Mouse (Mus musculus) hindbrain, postnatal 0 days (tissue): Measurements from ENCODE around the gene Acsf2. TPM values are rescaled to one million over a fixed set of nuclear protein-coding genes. Genes with fewer than 3 reads are reported as not detected.

Experiments
- ATAC-seq: fragments of 200-750 bp; cut with Nextera tagmentation; 2 replicates; pipeline ENCODE4 v1.8.0; 2017; ENCODE audit warnings: mild to moderate bottlenecking, moderate TSS enrichment, moderate library complexity
- DNase-seq: peaks from one replicate; pipeline ENCODE4 v3.0.0-alpha.2; 2015; ENCODE audit warnings: low spot score
- H3K27ac ChIP-seq: fragments of 300-500 bp; sonication (generic); 2 replicates; pipeline ENCODE4 v1.5.1; 2014; ENCODE audit warnings: mild to moderate bottlenecking
- H3K27me3 ChIP-seq: fragments of 300-500 bp; sonication (generic); 2 replicates; pipeline ENCODE4 v1.6.1; 2014; ENCODE audit warnings: low read length, mixed read lengths; ENCODE audit not compliant: insufficient read depth
- H3K36me3 ChIP-seq: fragments of 300-500 bp; sonication (generic); 2 replicates; pipeline ENCODE4 v1.6.1; 2014; ENCODE audit warnings: low read length, mixed read lengths; ENCODE audit not compliant: insufficient read depth
- H3K4me1 ChIP-seq: fragments of 300-500 bp; sonication (generic); 2 replicates; pipeline ENCODE4 v1.6.1; 2014; ENCODE audit warnings: antibody characterized with exemption, low read length, mixed read lengths; ENCODE audit not compliant: insufficient read depth
- H3K4me2 ChIP-seq: fragments of 300-500 bp; sonication (generic); 2 replicates; pipeline ENCODE4 v1.6.1; 2014; ENCODE audit warnings: low read depth, mild to moderate bottlenecking, low read length, moderate library complexity, mixed read lengths
- H3K4me3 ChIP-seq: fragments of 300-500 bp; sonication (generic); 2 replicates; pipeline ENCODE4 v1.5.1; 2014; ENCODE audit warnings: low read length
- H3K9ac ChIP-seq: fragments of 300-500 bp; sonication (generic); replicated peaks from 2 replicates; pipeline ENCODE4 v1.6.1; 2014; ENCODE audit warnings: mild to moderate bottlenecking, low read length, moderate library complexity, mixed read lengths
- H3K9me3 ChIP-seq: fragments of 300-500 bp; sonication (generic); 2 replicates; pipeline ENCODE4 v1.6.1; 2016; ENCODE audit warnings: low read length, mixed read lengths
- CTCF ChIP-seq: IDR thresholded peaks from 2 replicates; pipeline ENCODE4 v1.5.1; 2016; ENCODE audit warnings: antibody characterized with exemption, control low read depth, low read depth
- WGBS: fragments of 180-500 bp; shearing (Covaris S2); extraction: QIAGEN DNeasy Blood & Tissue Kit; methylation state at CpG from one replicate; pipeline ENCODE4 v1.1.7; 2014; 5-methylcytosine and 5-hydroxymethylcytosine counted together
- polyA plus RNA-seq: library from polyadenylated mRNA; unstranded; fragments of >200 nt; fragmentation: Nextera tagmentation; extraction: Ambion mirVana; gene quantifications from 2 replicates; pipeline ENCODE4 v1.2.1, GENCODE M21; 2015
- total RNA-seq: library from RNA; depleted of rRNA; stranded (reverse); fragments of >200 nt; gene quantifications from 2 replicates; pipeline ENCODE4 v1.2.3, GENCODE M21; 2014

Acsf2 gene
- total and polyA plus RNA-seq, 2 experiments from 2014 or later: 2.6 to 6.8 TPM

- peak; percentile 40 for TF ChIP-seq CTCF
- peak; percentile 45; the same call in 1 of the 2 replicates for ATAC-seq
- 3% methylated on average over 35 of the region's 35 CpGs for WGBS
- Histone ChIP-seq H3K9ac (no peak within 1 kb of the TSS), H3K27me3 (0 out of 2 replicates have a peak, but pooled peaks cover 6% of the 10 kb centered on the region), H3K4me3 (peak within 1 kb of the TSS; percentile 11), H3K9me3 (no peaks in the 10 kb centered on the region), H3K4me1 (peaks cover 8% of the 10 kb centered on the region), H3K27ac (no peak within 1 kb of the TSS), H3K36me3 (no peaks in the 10 kb centered on the region), H3K4me2 (peak within 1 kb of the TSS; percentile 45)
- peak; percentile 46 for DNase-seq
These were observed 37.1 kb downstream of the Acsf2 start, which contains the start of gene Chad for GRCm38 (mm10) chr11:94564437-94565150. TSS of gene Chad (plus strand) at chr11:94565047.

- peak overlapping the region; percentile 45; the same call in 1 of the 2 replicates for H3K4me2 ChIP-seq
- no peak for DNase-seq
- no peak overlapping the region for H3K27ac ChIP-seq
- TF ChIP-seq CTCF: no peak
- H3K4me1 ChIP-seq: peaks cover 8% of the 10 kb centered on the region
- no peak overlapping the region for H3K4me3 ChIP-seq
- ATAC-seq: peak; percentile 59
- H3K27me3 ChIP-seq: 0 out of 2 replicates have a peak, but pooled peaks cover 6% of the 10 kb centered on the region
- WGBS: 36% methylated on average over 5 of the region's 5 CpGs
- H3K9me3 ChIP-seq: no peaks in the 10 kb centered on the region
- no peaks in the 10 kb centered on the region for H3K36me3 ChIP-seq
- no peak overlapping the region for H3K9ac ChIP-seq
These were observed 37.9 kb downstream of the Acsf2 start for GRCm38 (mm10) chr11:94563821-94564220.

GRCm38 (mm10) chr11:94563383-94563782 is 38.3 kb downstream of the Acsf2 start:
- ATAC-seq: no peak
- H3K27me3 ChIP-seq: 0 out of 2 replicates have a peak, but pooled peaks cover 6% of the 10 kb centered on the region
- peaks cover 8% of the 10 kb centered on the region for H3K4me1 ChIP-seq
- H3K4me3 ChIP-seq: no peak overlapping the region
- H3K36me3 ChIP-seq: no peaks in the 10 kb centered on the region
- H3K27ac ChIP-seq: no peak overlapping the region
- WGBS: 96% methylated on average over 5 of the region's 5 CpGs
- DNase-seq: no peak
- no peaks in the 10 kb centered on the region for H3K9me3 ChIP-seq
- no peak overlapping the region for H3K9ac ChIP-seq
- H3K4me2 ChIP-seq: no peak overlapping the region
- TF ChIP-seq CTCF: no peak

- H3K4me3 ChIP-seq: no peak overlapping the region
- no peaks in the 10 kb centered on the region for H3K36me3 ChIP-seq
- no peak overlapping the region for H3K9ac ChIP-seq
- no peaks in the 10 kb centered on the region for H3K4me1 ChIP-seq
- no peak overlapping the region for H3K4me2 ChIP-seq
- no peaks in the 10 kb centered on the region for H3K9me3 ChIP-seq
- DNase-seq: no peak
- no peak for TF ChIP-seq CTCF
- no peak for ATAC-seq
- 86% methylated on average over 3 of the region's 3 CpGs for WGBS
- H3K27ac ChIP-seq: no peak overlapping the region
- H3K27me3 ChIP-seq: no peaks in the 10 kb centered on the region
These were observed 43.4 kb downstream of the Acsf2 start for GRCm38 (mm10) chr11:94558226-94558625.

- H3K27ac ChIP-seq: no peak overlapping the region
- no peaks in the 10 kb centered on the region for H3K9me3 ChIP-seq
- H3K36me3 ChIP-seq: no peaks in the 10 kb centered on the region
- WGBS: 91% methylated on average over 5 of the region's 5 CpGs
- no peak for ATAC-seq
- no peak overlapping the region for H3K4me3 ChIP-seq
- no peaks in the 10 kb centered on the region for H3K27me3 ChIP-seq
- no peak overlapping the region for H3K9ac ChIP-seq
- no peak overlapping the region for H3K4me2 ChIP-seq
- peaks cover 7% of the 10 kb centered on the region; the same call in 1 of the 2 replicates for H3K4me1 ChIP-seq
- TF ChIP-seq CTCF: no peak
- DNase-seq: no peak
These were observed 51.3 kb downstream of the Acsf2 start for GRCm38 (mm10) chr11:94550442-94550744.

- H3K9ac ChIP-seq: no peak overlapping the region
- 75% methylated on average over 10 of the region's 10 CpGs for WGBS
These were observed 51.8 kb downstream of the Acsf2 start for GRCm38 (mm10) chr11:94549691-94550441.

More at GRCm38 (mm10) chr11:94549691-94550441, 51.8 kb downstream of the Acsf2 start:
- DNase-seq (no peak), ATAC-seq (no peak)
- H3K4me1 ChIP-seq: peaks cover 7% of the 10 kb centered on the region; the same call in 1 of the 2 replicates
- H3K4me3 ChIP-seq: no peak overlapping the region
- H3K9me3 ChIP-seq: no peaks in the 10 kb centered on the region
- no peaks in the 10 kb centered on the region for H3K36me3 ChIP-seq
- H3K27me3 ChIP-seq: no peaks in the 10 kb centered on the region
- no peak overlapping the region for H3K4me2 ChIP-seq
- no peak for TF ChIP-seq CTCF
- H3K27ac ChIP-seq: peak overlapping the region; percentile 80
